Mouse (Mus musculus) neural tube, embryonic 15.5 days (tissue): ENCODE measurements around the gene Dok5. TPM values are rescaled to one million over a fixed set of nuclear protein-coding genes. Genes with fewer than 3 reads are reported as not detected.

ENCODE experiments used
- ATAC-seq: fragments of 200-750 bp; cut with Nextera tagmentation; 2 replicates; pipeline ENCODE4 v1.8.0; 2017; ENCODE audit warnings: mild to moderate bottlenecking, moderate TSS enrichment, moderate library complexity; ENCODE audit not compliant: low FRiP score
- H3K27ac ChIP-seq: fragments of 300-500 bp; sonication (generic); replicated peaks from 2 replicates; pipeline ENCODE4 v1.5.1; 2015; ENCODE audit warnings: mild to moderate bottlenecking, inconsistent platforms
- H3K27me3 ChIP-seq: fragments of 300-500 bp; sonication (generic); replicated peaks from 2 replicates; pipeline ENCODE4 v1.6.1; 2015; ENCODE audit warnings: inconsistent platforms
- H3K36me3 ChIP-seq: fragments of 300-500 bp; sonication (generic); 2 replicates; pipeline ENCODE4 v1.6.1; 2015; ENCODE audit warnings: inconsistent platforms
- H3K4me1 ChIP-seq: fragments of 300-500 bp; sonication (generic); 2 replicates; pipeline ENCODE4 v1.6.1; 2015; ENCODE audit warnings: inconsistent platforms
- H3K4me2 ChIP-seq: fragments of 300-500 bp; sonication (generic); 2 replicates; pipeline ENCODE4 v1.6.1; 2015; ENCODE audit warnings: inconsistent platforms, mild to moderate bottlenecking, moderate library complexity
- H3K4me3 ChIP-seq: fragments of 300-500 bp; sonication (generic); replicated peaks from 2 replicates; pipeline ENCODE4 v1.5.1; 2015; ENCODE audit warnings: mild to moderate bottlenecking, inconsistent platforms
- H3K9ac ChIP-seq: fragments of 300-500 bp; sonication (generic); replicated peaks from 2 replicates; pipeline ENCODE4 v1.6.1; 2015; ENCODE audit warnings: mild to moderate bottlenecking, inconsistent platforms
- H3K9me3 ChIP-seq: fragments of 300-500 bp; sonication (generic); replicated peaks from 2 replicates; pipeline ENCODE4 v1.6.1; 2016; ENCODE audit warnings: inconsistent platforms
- WGBS: fragments of 180-500 bp; shearing (Covaris S2); methylation state at CpG from one replicate; pipeline ENCODE4 v1.1.7; 2015; ENCODE audit warnings: mixed read lengths; 5-methylcytosine and 5-hydroxymethylcytosine counted together
- polyA plus RNA-seq: library from polyadenylated mRNA; unstranded; fragments of >200 nt; fragmentation: Nextera tagmentation; extraction: Ambion mirVana; gene quantifications from 2 replicates; pipeline ENCODE4 v1.2.1, GENCODE M21; 2015

Gene Dok5
- polyA plus RNA-seq, 1 experiment from 2014 or later, result 70.9 TPM

DNA sequence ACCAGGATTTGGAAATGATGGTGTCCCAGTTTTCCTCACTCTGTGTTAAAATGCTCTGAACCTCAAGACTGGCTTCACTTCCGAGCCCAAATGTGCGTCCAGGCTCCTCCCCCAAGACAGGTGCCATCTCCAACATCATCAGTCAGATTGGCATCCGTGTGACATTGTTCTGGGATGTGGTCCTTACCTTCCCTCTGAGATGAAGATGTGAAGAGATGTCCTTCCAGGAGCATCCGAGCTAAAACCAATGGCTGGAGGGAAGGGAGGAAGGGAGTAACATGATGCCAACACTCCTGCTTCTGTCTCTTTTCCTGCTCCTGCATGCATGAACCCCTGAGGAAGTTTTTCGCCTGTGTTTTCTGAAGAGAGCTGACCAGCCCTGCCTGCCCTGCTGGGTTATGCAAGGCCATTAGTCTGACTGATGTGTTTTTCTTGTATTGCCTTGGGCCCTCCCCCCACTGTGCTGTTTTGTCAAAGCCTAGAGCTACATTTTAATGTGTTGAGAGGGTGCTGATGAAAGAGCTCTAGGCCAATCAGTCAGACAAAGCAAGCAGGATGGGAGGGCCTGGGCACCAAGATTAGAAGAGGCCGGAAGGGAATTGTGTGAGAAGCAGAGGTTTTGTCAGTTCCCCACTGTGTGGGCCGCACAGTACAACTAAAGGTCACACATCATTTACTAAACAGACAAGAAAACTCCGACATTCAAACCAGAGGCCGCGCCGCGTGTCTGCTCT is 106.4 kb downstream of the Dok5 start:
- WGBS, result 25% methylated on average over 12 of the region's 12 CpGs
- H3K9ac ChIP-seq, result no peak overlapping the region

DNA sequence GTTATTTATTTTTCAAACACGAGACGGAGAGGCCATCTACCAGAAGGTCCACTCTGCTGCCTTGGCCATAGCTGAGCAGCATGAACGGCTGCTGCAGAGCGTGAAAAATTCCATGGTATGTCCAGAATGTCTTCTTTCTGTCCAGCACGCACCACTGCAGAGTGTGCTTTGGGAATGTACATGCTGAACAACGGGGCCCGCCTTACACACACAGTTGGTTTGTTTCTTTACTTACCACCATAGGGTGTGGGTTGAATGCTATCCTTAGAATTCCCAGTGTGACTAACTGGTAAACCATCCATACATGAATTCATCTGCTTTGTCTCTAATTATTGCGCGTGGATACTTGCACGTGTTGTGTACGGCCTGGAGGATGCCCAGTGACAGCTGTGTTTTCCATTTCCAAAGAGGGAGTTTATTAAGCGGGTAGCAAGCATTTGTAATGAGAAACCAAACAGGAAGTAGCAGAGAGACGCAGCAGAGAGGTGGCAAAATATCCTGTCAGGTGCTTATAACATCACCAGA is 109.9 kb downstream of the Dok5 start:
- Histone ChIP-seq H3K4me3 (no peak overlapping the region), H3K9me3 (no peaks in the 10 kb centered on the region), H3K4me2 (no peak overlapping the region), H3K4me1 (peaks cover 26% of the 10 kb centered on the region), H3K27ac (no peak overlapping the region), H3K36me3 (no peaks in the 10 kb centered on the region), H3K27me3 (no peaks in the 10 kb centered on the region), H3K9ac (no peak overlapping the region)
- no peak for ATAC-seq
- WGBS, result 47% methylated on average over 13 of the region's 13 CpGs

More for the DNA sequence above, 106.4 kb downstream of the Dok5 start:
- Histone ChIP-seq H3K27ac (peak overlapping the region; percentile 64), H3K27me3 (no peaks in the 10 kb centered on the region), H3K4me2 (no peak overlapping the region), H3K36me3 (no peaks in the 10 kb centered on the region), H3K4me1 (peaks cover 28% of the 10 kb centered on the region), H3K4me3 (no peak overlapping the region), H3K9me3 (no peaks in the 10 kb centered on the region)
- peak; percentile 76 for ATAC-seq

DNA sequence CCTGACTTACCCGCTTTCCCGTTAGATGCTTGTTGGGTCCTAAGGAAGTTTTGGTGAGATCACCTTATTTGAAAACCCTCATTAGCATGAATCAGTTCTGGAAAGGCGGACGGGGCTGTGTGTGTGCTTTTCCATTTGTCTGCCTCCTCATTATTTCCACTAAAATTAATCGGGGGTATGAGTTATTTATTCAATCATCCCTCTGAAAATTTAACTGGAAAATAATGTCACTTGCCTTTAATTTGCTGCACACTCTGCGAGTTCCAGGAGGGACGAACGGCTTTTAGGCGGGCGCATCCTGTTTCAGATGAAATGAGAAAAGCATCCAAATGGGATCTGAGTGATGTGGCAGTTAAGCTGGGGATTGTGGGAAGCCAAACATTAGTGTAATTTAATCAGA is 113.9 kb downstream of the Dok5 start:
- Histone ChIP-seq H3K4me2 (no peak overlapping the region), H3K27me3 (no peaks in the 10 kb centered on the region), H3K27ac (no peak overlapping the region), H3K4me1 (peaks cover 11% of the 10 kb centered on the region), H3K9ac (no peak overlapping the region), H3K4me3 (no peak overlapping the region), H3K9me3 (no peaks in the 10 kb centered on the region), H3K36me3 (0 out of 2 replicates have a peak, but pooled peaks cover 3% of the 10 kb centered on the region)
- no peak for ATAC-seq
- WGBS, result 71% methylated on average over 10 of the region's 10 CpGs

DNA sequence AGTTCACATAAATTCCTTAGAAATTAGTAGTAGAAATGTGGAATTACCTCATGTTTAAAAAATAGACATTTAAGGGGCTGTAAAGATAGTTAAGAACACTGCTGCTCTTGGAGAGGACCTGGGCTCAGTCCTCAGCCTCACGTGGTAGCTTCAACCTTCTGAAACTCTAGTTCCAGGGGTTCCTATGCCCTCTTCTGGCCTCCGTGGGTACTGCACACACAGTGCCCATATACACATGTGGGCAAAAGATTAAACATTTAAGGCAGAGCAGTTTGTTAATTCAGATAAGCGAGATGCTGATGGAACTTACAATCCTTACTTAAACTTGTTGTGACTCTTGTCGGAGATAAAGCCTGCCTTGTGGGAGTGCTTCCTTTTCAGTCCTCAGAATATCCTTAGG is 118.5 kb downstream of the Dok5 start:
- Histone ChIP-seq H3K9me3 (no peaks in the 10 kb centered on the region), H3K4me1 (peaks cover 7% of the 10 kb centered on the region), H3K4me3 (no peak overlapping the region), H3K4me2 (no peak overlapping the region), H3K27ac (no peak overlapping the region), H3K36me3 (0 out of 2 replicates have a peak, but pooled peaks cover 3% of the 10 kb centered on the region), H3K27me3 (no peaks in the 10 kb centered on the region), H3K9ac (no peak overlapping the region)
- 93% methylated on average over 4 of the region's 4 CpGs for WGBS
- ATAC-seq, result no peak

DNA sequence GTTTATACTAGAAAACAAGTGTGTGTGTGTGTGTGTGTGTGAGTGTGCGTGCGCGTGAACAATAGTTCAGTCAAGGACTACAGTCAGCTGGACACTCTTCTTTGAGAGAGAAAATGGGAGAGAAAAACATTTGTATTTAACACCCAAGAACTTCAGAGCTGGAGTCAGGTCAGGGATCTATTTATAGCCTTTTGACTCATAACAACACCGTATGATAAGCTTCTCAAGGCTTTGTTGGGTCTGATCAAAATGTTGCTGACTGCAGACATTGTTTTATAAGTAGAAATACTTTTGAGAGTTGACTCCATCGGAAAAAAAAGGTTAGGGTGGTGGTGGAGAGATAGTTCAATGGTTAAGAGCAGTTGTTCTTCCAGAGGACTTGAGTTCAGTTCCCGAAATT is 120.7 kb downstream of the Dok5 start:
- ATAC-seq, result no peak
- H3K4me3 ChIP-seq, result no peak overlapping the region
- peaks cover 14% of the 10 kb centered on the region for H3K4me1 ChIP-seq
- no peak overlapping the region for H3K4me2 ChIP-seq
- H3K27ac ChIP-seq, result no peak overlapping the region
- 94% methylated on average over 6 of the region's 6 CpGs for WGBS
- H3K27me3 ChIP-seq, result no peaks in the 10 kb centered on the region
- H3K36me3 ChIP-seq, result 0 out of 2 replicates have a peak, but pooled peaks cover 3% of the 10 kb centered on the region
- H3K9ac ChIP-seq, result no peak overlapping the region
- no peaks in the 10 kb centered on the region for H3K9me3 ChIP-seq

DNA sequence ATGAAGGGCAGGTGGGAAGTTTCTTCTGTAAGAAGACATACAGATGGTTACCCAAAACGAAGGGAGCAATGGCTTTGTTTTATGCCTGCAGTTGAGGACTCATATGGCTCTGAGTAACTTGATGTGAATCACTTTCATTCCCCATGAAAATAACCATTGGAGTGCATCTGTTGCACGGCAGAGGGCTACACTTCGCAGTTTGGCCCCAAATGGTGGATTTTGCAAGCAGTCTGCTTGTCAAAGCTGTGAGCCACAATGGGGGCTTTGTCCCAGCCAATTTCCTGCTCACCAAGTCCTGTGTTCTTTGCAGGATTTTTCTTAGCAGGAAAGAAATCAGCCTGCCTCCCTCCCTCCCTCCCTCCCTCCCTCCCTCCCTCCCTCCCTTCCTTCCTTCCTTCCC is 123.6 kb downstream of the Dok5 start:
- Histone ChIP-seq H3K9ac (no peak overlapping the region), H3K4me3 (no peak overlapping the region), H3K27me3 (no peaks in the 10 kb centered on the region), H3K4me2 (no peak overlapping the region), H3K9me3 (no peaks in the 10 kb centered on the region), H3K36me3 (no peaks in the 10 kb centered on the region), H3K27ac (no peak overlapping the region), H3K4me1 (0 out of 2 replicates have a peak, but pooled peaks cover 8% of the 10 kb centered on the region)
- 42% methylated on average over 3 of the region's 3 CpGs for WGBS
- no peak for ATAC-seq

- Histone ChIP-seq H3K9me3 (no peaks in the 10 kb centered on the region), H3K36me3 (no peaks in the 10 kb centered on the region), H3K4me3 (no peak overlapping the region), H3K27me3 (no peaks in the 10 kb centered on the region), H3K27ac (peak overlapping the region; percentile 66), H3K9ac (no peak overlapping the region), H3K4me2 (no peak overlapping the region), H3K4me1 (0 out of 2 replicates have a peak, but pooled peaks cover 8% of the 10 kb centered on the region)
- no peak for ATAC-seq
- 62% methylated on average over 5 of the region's 5 CpGs for WGBS
Measured at GRCm38 (mm10) chr2:170856085-170856484, 124.5 kb downstream of the Dok5 start.

GRCm38 (mm10) chr2:170857507-170857906 is 125.9 kb downstream of the Dok5 start:
- 62% methylated on average over 7 of the region's 7 CpGs for WGBS
- ATAC-seq, result no peak
- no peak overlapping the region for H3K9ac ChIP-seq
- no peak overlapping the region for H3K4me2 ChIP-seq
- H3K36me3 ChIP-seq, result no peaks in the 10 kb centered on the region
- no peak overlapping the region for H3K4me3 ChIP-seq
- no peaks in the 10 kb centered on the region for H3K27me3 ChIP-seq
- H3K27ac ChIP-seq, result no peak overlapping the region
- peaks cover 13% of the 10 kb centered on the region; the same call in 1 of the 2 replicates for H3K4me1 ChIP-seq
- H3K9me3 ChIP-seq, result no peaks in the 10 kb centered on the region

- Histone ChIP-seq H3K27me3 (no peaks in the 10 kb centered on the region), H3K4me2 (no peak overlapping the region), H3K4me1 (peaks cover 17% of the 10 kb centered on the region; the same call in 1 of the 2 replicates), H3K36me3 (no peaks in the 10 kb centered on the region), H3K27ac (no peak overlapping the region), H3K9ac (no peak overlapping the region), H3K9me3 (no peaks in the 10 kb centered on the region), H3K4me3 (no peak overlapping the region)
- no peak for ATAC-seq
- WGBS, result 44% methylated on average over 3 of the region's 3 CpGs
Measured at GRCm38 (mm10) chr2:170858640-170859039, 127.0 kb downstream of the Dok5 start.

GRCm38 (mm10) chr2:170860576-170860975 is 129.0 kb downstream of the Dok5 start:
- Histone ChIP-seq H3K27ac (0 out of 2 replicates have a peak overlapping the region, but pooled peaks have one; percentile 51), H3K4me2 (no peak overlapping the region), H3K9ac (no peak overlapping the region), H3K27me3 (no peaks in the 10 kb centered on the region), H3K36me3 (no peaks in the 10 kb centered on the region), H3K4me1 (peaks cover 14% of the 10 kb centered on the region; the same call in 1 of the 2 replicates), H3K9me3 (no peaks in the 10 kb centered on the region), H3K4me3 (no peak overlapping the region)
- WGBS, result 63% methylated on average over 4 of the region's 4 CpGs
- no peak for ATAC-seq

GRCm38 (mm10) chr2:170862799-170863198 is 131.2 kb downstream of the Dok5 start:
- ATAC-seq, result no peak
- no peak overlapping the region for H3K4me2 ChIP-seq
- 0 out of 2 replicates have a peak, but pooled peaks cover 1% of the 10 kb centered on the region for H3K36me3 ChIP-seq
- H3K9me3 ChIP-seq, result no peaks in the 10 kb centered on the region
- 0 out of 2 replicates have a peak overlapping the region, but pooled peaks have one; percentile 9 for H3K27ac ChIP-seq
- no peaks in the 10 kb centered on the region for H3K27me3 ChIP-seq
- H3K4me1 ChIP-seq, result peaks cover 9% of the 10 kb centered on the region; the same call in 1 of the 2 replicates
- 61% methylated on average over 9 of the region's 9 CpGs for WGBS
- no peak overlapping the region for H3K9ac ChIP-seq
- H3K4me3 ChIP-seq, result no peak overlapping the region

GRCm38 (mm10) chr2:170863201-170863600 is 131.6 kb downstream of the Dok5 start:
- ATAC-seq, result no peak
- Histone ChIP-seq H3K4me3 (no peak overlapping the region), H3K4me1 (peaks cover 9% of the 10 kb centered on the region; the same call in 1 of the 2 replicates), H3K9ac (no peak overlapping the region), H3K27ac (no peak overlapping the region), H3K36me3 (0 out of 2 replicates have a peak, but pooled peaks cover 2% of the 10 kb centered on the region), H3K4me2 (no peak overlapping the region), H3K9me3 (no peaks in the 10 kb centered on the region), H3K27me3 (no peaks in the 10 kb centered on the region)
- WGBS, result 95% methylated on average over 10 of the region's 10 CpGs
